Mouse (Mus musculus): Measurements from ENCODE around the gene Best3. TPM values are rescaled to one million over a fixed set of nuclear protein-coding genes. Genes with fewer than 3 reads are reported as not detected.
A peak's percentile ranks its signal among the peaks of the same experiment; 100 is the strongest.

Best3 gene
- polyA plus RNA-seq, 1 experiment, result 0.16 TPM

GRCm38 (mm10) chr10:116980888-116981287, 5.2 kb upstream of the Best3 start:
- no peaks in the 10 kb centered on the region; the same call in 1 of the 2 replicates for H3K27me3 ChIP-seq (ENCODE audit: control insufficient read depth, insufficient read depth, low read length)
- no peaks in the 10 kb centered on the region; the same call in 1 of the 2 replicates for H3K4me1 ChIP-seq (ENCODE audit: control insufficient read depth, insufficient read depth, low read length)
- H3K27ac ChIP-seq (ENCODE audit: insufficient read depth, low read length), result no peak overlapping the region
- no peak for DNase-seq
- TF ChIP-seq CTCF (IDR thresholded peaks at IDR 0.05; ENCODE audit: borderline replicate concordance, insufficient read depth, low read depth, low read length) (peak; percentile 44; the same call in 1 of the 2 replicates), POLR2A (IDR thresholded peaks at IDR 0.05; ENCODE audit: borderline replicate concordance, insufficient read depth, low read length) (no peak)
- 77% methylated on average over 3 of the region's 3 CpGs for WGBS
- no peak overlapping the region for H3K4me3 ChIP-seq (replicated peaks; ENCODE audit: insufficient read depth, low read depth, low read length)

- no peak overlapping the region for H3K27ac ChIP-seq (ENCODE audit: insufficient read depth, low read length)
- no peaks in the 10 kb centered on the region for H3K27me3 ChIP-seq (ENCODE audit: control insufficient read depth, insufficient read depth, low read length)
- H3K4me1 ChIP-seq (ENCODE audit: control insufficient read depth, insufficient read depth, low read length), result no peaks in the 10 kb centered on the region; the same call in 1 of the 2 replicates
- WGBS, result 69% methylated on average over 4 of the region's 4 CpGs
- TF ChIP-seq CTCF (IDR thresholded peaks at IDR 0.05; ENCODE audit: borderline replicate concordance, insufficient read depth, low read depth, low read length) (no peak), POLR2A (IDR thresholded peaks at IDR 0.05; ENCODE audit: borderline replicate concordance, insufficient read depth, low read length) (no peak)
- no peak for DNase-seq
- H3K4me3 ChIP-seq (replicated peaks; ENCODE audit: insufficient read depth, low read depth, low read length), result no peak overlapping the region
These were observed 3.6 kb upstream of the Best3 start for GRCm38 (mm10) chr10:116982526-116982925.

GRCm38 (mm10) chr10:116984836-116985235, 1.3 kb upstream of the Best3 start:
- DNase-seq, result no peak
- Histone ChIP-seq H3K4me3 (replicated peaks; ENCODE audit: insufficient read depth, low read depth, low read length) (no peak overlapping the region), H3K27me3 (ENCODE audit: control insufficient read depth, insufficient read depth, low read length) (no peaks in the 10 kb centered on the region), H3K4me1 (ENCODE audit: control insufficient read depth, insufficient read depth, low read length) (no peaks in the 10 kb centered on the region), H3K27ac (ENCODE audit: insufficient read depth, low read length) (no peak overlapping the region)
- WGBS, result 72% methylated on average over 12 of the region's 12 CpGs
- TF ChIP-seq POLR2A (IDR thresholded peaks at IDR 0.05; ENCODE audit: borderline replicate concordance, insufficient read depth, low read length) (no peak), CTCF (IDR thresholded peaks at IDR 0.05; ENCODE audit: borderline replicate concordance, insufficient read depth, low read depth, low read length) (no peak)

GRCm38 (mm10) chr10:116993971-116994370, 7.9 kb downstream of the Best3 start:
- Histone ChIP-seq H3K27ac (ENCODE audit: insufficient read depth, low read length) (no peak overlapping the region), H3K27me3 (ENCODE audit: control insufficient read depth, insufficient read depth, low read length) (no peaks in the 10 kb centered on the region), H3K4me1 (ENCODE audit: control insufficient read depth, insufficient read depth, low read length) (no peaks in the 10 kb centered on the region), H3K4me3 (replicated peaks; ENCODE audit: insufficient read depth, low read depth, low read length) (no peak overlapping the region)
- WGBS, result 85% methylated on average over 8 of the region's 8 CpGs
- no peak for DNase-seq
- TF ChIP-seq CTCF (IDR thresholded peaks at IDR 0.05; ENCODE audit: borderline replicate concordance, insufficient read depth, low read depth, low read length) (no peak), POLR2A (IDR thresholded peaks at IDR 0.05; ENCODE audit: borderline replicate concordance, insufficient read depth, low read length) (no peak)

- Histone ChIP-seq H3K27ac (ENCODE audit: insufficient read depth, low read length) (no peak overlapping the region), H3K4me3 (replicated peaks; ENCODE audit: insufficient read depth, low read depth, low read length) (no peak overlapping the region), H3K27me3 (ENCODE audit: control insufficient read depth, insufficient read depth, low read length) (no peaks in the 10 kb centered on the region), H3K4me1 (ENCODE audit: control insufficient read depth, insufficient read depth, low read length) (no peaks in the 10 kb centered on the region)
- 72% methylated on average over 5 of the region's 5 CpGs for WGBS
- DNase-seq, result no peak
- TF ChIP-seq CTCF (IDR thresholded peaks at IDR 0.05; ENCODE audit: borderline replicate concordance, insufficient read depth, low read depth, low read length) (no peak), POLR2A (IDR thresholded peaks at IDR 0.05; ENCODE audit: borderline replicate concordance, insufficient read depth, low read length) (no peak)
These were observed 9.0 kb downstream of the Best3 start for GRCm38 (mm10) chr10:116995162-116995561.

GRCm38 (mm10) chr10:116995584-116996235, 9.6 kb downstream of the Best3 start:
- 85% methylated on average over 6 of the region's 6 CpGs for WGBS
- Histone ChIP-seq H3K4me1 (ENCODE audit: control insufficient read depth, insufficient read depth, low read length) (no peaks in the 10 kb centered on the region), H3K27me3 (ENCODE audit: control insufficient read depth, insufficient read depth, low read length) (no peaks in the 10 kb centered on the region), H3K4me3 (replicated peaks; ENCODE audit: insufficient read depth, low read depth, low read length) (no peak overlapping the region), H3K27ac (ENCODE audit: insufficient read depth, low read length) (no peak overlapping the region)
- no peak for DNase-seq
- TF ChIP-seq POLR2A (IDR thresholded peaks at IDR 0.05; ENCODE audit: borderline replicate concordance, insufficient read depth, low read length), result no peak
- no peak for TF ChIP-seq CTCF (IDR thresholded peaks at IDR 0.05; ENCODE audit: borderline replicate concordance, insufficient read depth, low read depth, low read length)

GRCm38 (mm10) chr10:116996236-116996600, 10.1 kb downstream of the Best3 start:
- 50% methylated on average over 6 of the region's 6 CpGs for WGBS
- Histone ChIP-seq H3K4me1 (ENCODE audit: control insufficient read depth, insufficient read depth, low read length) (no peaks in the 10 kb centered on the region), H3K27ac (ENCODE audit: insufficient read depth, low read length) (no peak overlapping the region), H3K4me3 (replicated peaks; ENCODE audit: insufficient read depth, low read depth, low read length) (no peak overlapping the region), H3K27me3 (ENCODE audit: control insufficient read depth, insufficient read depth, low read length) (no peaks in the 10 kb centered on the region)
- TF ChIP-seq POLR2A (IDR thresholded peaks at IDR 0.05; ENCODE audit: borderline replicate concordance, insufficient read depth, low read length), result no peak
- TF ChIP-seq CTCF (IDR thresholded peaks at IDR 0.05; ENCODE audit: borderline replicate concordance, insufficient read depth, low read depth, low read length), result no peak
- DNase-seq, result peak; percentile 11 to 20

GRCm38 (mm10) chr10:116998716-116999455, 12.8 kb downstream of the Best3 start:
- 82% methylated on average over 17 of the region's 17 CpGs for WGBS
- H3K4me1 ChIP-seq (ENCODE audit: control insufficient read depth, insufficient read depth, low read length), result no peaks in the 10 kb centered on the region
- H3K4me3 ChIP-seq (replicated peaks; ENCODE audit: insufficient read depth, low read depth, low read length), result no peak overlapping the region
- TF ChIP-seq POLR2A (IDR thresholded peaks at IDR 0.05; ENCODE audit: borderline replicate concordance, insufficient read depth, low read length) (no peak), CTCF (IDR thresholded peaks at IDR 0.05; ENCODE audit: borderline replicate concordance, insufficient read depth, low read depth, low read length) (no peak)
- DNase-seq, result no peak
- no peak overlapping the region for H3K27ac ChIP-seq (ENCODE audit: insufficient read depth, low read length)
- no peaks in the 10 kb centered on the region for H3K27me3 ChIP-seq (ENCODE audit: control insufficient read depth, insufficient read depth, low read length)

Measured in cerebellum, adult 2 months (tissue).